Mouse (Mus musculus): ENCODE results near the gene Accsl. TPM values are rescaled to one million over a fixed set of nuclear protein-coding genes. Genes with fewer than 3 reads are reported as not detected.

Gene Accsl
- polyA plus RNA-seq, 1 experiment = 3.2 TPM

DNA sequence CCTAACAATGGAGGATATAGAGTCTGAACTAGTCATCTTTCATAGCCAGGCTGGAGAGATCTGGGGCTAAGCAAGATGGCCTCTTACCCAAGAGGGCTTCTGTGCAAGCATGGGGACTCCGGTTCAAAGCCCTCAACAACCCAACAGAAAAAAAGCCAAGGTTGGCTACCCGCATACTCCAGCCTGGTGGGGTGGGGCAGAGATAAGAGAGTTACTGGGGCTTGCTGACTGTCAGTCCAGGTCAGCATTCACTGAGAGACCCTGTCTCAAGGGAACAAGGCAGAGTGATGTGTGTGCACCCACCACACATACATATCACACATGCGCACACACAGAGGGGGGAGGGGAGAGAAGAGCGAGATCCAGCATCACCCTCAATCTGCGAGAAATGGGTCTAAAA lies 51.2 kb downstream of the Accsl start:
- no peaks in the 10 kb centered on the region for H3K4me1 ChIP-seq (ENCODE audit: control insufficient read depth, insufficient read depth, low read length)
- H3K27ac ChIP-seq (ENCODE audit: control insufficient read depth, insufficient read depth, low read depth, low read length, poor library complexity) = no peak overlapping the region
- no peak overlapping the region for H3K4me3 ChIP-seq (replicated peaks; ENCODE audit: control insufficient read depth, low read depth, low read length)
- TF ChIP-seq CTCF (IDR thresholded peaks at IDR 0.05; ENCODE audit: control insufficient read depth, insufficient read depth, low read length) (no peak), POLR2A (IDR thresholded peaks at IDR 0.05; ENCODE audit: borderline replicate concordance, control insufficient read depth, low read depth, low read length) (no peak)
- WGBS = 84% methylated on average over 5 of the region's 5 CpGs

DNA sequence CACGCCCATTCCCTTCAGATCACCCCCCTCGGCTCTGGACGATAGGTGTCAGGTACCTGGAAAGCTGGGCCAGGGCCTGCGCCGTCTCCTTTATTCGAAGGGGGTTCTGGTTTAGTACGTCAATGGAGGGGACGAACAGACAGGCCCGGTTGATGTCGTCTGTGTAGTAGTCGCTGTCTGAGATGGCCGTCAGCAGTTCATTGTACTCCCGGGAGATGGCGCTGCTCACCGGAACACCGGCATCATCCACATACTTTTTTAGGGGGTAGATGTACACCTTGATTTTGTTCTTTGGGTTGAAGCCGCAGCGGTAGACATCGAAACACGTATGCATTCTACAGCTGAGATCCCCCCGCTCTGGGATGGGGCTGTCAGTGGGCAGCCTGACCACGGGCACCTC lies 55.6 kb downstream of the Accsl start:
- Histone ChIP-seq H3K4me3 (replicated peaks; ENCODE audit: control insufficient read depth, low read depth, low read length) (no peak overlapping the region), H3K27ac (ENCODE audit: control insufficient read depth, insufficient read depth, low read depth, low read length, poor library complexity) (no peak overlapping the region), H3K4me1 (ENCODE audit: control insufficient read depth, insufficient read depth, low read length) (no peaks in the 10 kb centered on the region)
- 93% methylated on average over 22 of the region's 22 CpGs for WGBS
- TF ChIP-seq POLR2A (IDR thresholded peaks at IDR 0.05; ENCODE audit: borderline replicate concordance, control insufficient read depth, low read depth, low read length) (no peak), CTCF (IDR thresholded peaks at IDR 0.05; ENCODE audit: control insufficient read depth, insufficient read depth, low read length) (no peak)

DNA sequence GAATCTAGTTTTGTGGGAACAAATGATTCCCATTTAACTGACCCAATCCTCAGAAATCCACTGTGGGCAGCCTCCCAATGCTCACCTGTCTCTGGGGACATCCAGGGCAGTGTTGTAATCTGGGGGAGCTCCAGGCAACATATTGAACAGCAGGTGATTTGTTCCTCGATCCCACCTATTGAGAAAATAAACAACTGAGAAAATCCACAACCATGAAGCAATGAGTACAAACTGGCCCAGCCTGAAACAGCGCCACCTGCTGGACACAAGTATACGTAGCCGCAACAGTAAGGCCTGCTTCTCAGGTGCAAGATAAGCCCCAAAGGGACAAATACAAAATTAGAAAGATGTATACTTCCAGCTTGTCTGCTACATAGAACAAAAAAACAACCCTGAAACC lies 57.1 kb downstream of the Accsl start:
- 29% methylated on average over 4 of the region's 4 CpGs for WGBS
- no peak overlapping the region for H3K4me3 ChIP-seq (replicated peaks; ENCODE audit: control insufficient read depth, low read depth, low read length)
- no peaks in the 10 kb centered on the region for H3K4me1 ChIP-seq (ENCODE audit: control insufficient read depth, insufficient read depth, low read length)
- TF ChIP-seq CTCF (IDR thresholded peaks at IDR 0.05; ENCODE audit: control insufficient read depth, insufficient read depth, low read length) (peak; percentile 93), POLR2A (IDR thresholded peaks at IDR 0.05; ENCODE audit: borderline replicate concordance, control insufficient read depth, low read depth, low read length) (no peak)
- no peak overlapping the region for H3K27ac ChIP-seq (ENCODE audit: control insufficient read depth, insufficient read depth, low read depth, low read length, poor library complexity)

DNA sequence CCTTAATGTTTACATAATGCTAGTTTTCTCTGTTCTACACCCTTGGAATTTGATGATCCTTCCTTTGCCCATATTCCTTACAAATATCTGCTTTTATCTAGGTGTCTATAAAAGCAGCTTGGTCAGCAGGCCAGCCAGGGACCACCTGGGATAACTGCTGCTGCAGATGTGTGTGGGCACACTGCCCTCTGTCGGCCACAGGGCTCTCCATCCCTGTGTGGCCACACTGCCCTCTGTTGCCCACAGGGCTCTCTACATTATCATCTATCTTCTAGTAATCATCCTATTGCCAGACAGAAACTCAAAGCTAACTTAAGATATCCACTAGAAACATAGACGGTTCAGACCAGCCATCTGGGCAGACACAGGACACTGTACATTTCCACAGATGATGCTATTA lies 59.0 kb downstream of the Accsl start:
- 12% methylated on average over 2 of the region's 2 CpGs for WGBS
- TF ChIP-seq POLR2A (IDR thresholded peaks at IDR 0.05; ENCODE audit: borderline replicate concordance, control insufficient read depth, low read depth, low read length) (no peak), CTCF (IDR thresholded peaks at IDR 0.05; ENCODE audit: control insufficient read depth, insufficient read depth, low read length) (peak; percentile 91)
- no peaks in the 10 kb centered on the region for H3K4me1 ChIP-seq (ENCODE audit: control insufficient read depth, insufficient read depth, low read length)
- H3K27ac ChIP-seq (ENCODE audit: control insufficient read depth, insufficient read depth, low read depth, low read length, poor library complexity) = no peak overlapping the region
- H3K4me3 ChIP-seq (replicated peaks; ENCODE audit: control insufficient read depth, low read depth, low read length) = no peak overlapping the region

DNA sequence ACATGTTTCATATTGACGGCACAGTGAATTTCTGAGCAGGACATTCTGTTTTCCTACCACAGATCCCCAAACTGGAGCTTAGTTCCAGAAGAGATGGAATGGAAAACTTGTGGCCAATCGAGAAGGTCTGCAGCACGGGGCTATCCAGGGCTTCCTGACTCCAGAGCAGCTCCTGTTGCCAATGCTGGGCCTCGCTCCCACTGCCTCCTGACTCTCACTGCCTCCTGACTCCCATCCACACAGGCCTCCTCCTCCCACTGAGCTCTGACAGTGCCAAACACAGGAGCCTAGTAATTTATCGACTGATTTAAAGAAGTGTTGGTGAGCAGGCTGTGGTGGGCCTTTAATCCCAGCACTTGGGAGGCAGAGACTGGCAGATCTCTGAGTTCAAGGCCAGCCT lies 60.9 kb downstream of the Accsl start:
- Histone ChIP-seq H3K4me3 (replicated peaks; ENCODE audit: control insufficient read depth, low read depth, low read length) (no peak overlapping the region), H3K4me1 (ENCODE audit: control insufficient read depth, insufficient read depth, low read length) (no peaks in the 10 kb centered on the region), H3K27ac (ENCODE audit: control insufficient read depth, insufficient read depth, low read depth, low read length, poor library complexity) (no peak overlapping the region)
- TF ChIP-seq POLR2A (IDR thresholded peaks at IDR 0.05; ENCODE audit: borderline replicate concordance, control insufficient read depth, low read depth, low read length) (no peak), CTCF (IDR thresholded peaks at IDR 0.05; ENCODE audit: control insufficient read depth, insufficient read depth, low read length) (no peak)
- 88% methylated on average over 5 of the region's 5 CpGs for WGBS

DNA sequence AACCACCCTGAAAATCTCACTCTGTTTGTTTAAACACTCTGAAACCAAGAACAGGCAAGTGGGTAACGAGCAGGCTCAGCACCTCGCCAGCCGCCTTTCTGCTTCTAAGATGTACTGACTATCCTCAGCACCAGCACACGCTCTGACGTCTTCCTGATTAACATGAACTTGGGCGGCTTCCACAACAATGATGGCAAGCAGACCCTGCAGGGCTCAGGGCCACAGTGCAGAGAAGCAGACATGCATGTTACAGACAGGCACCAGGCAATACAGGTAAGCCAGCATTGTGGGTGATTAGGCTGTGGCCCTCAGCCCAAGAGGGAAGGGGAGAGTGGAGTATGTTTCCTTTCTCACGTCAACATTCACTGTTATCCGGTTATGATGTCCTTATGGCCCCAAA lies 61.5 kb downstream of the Accsl start:
- no peak for TF ChIP-seq POLR2A (IDR thresholded peaks at IDR 0.05; ENCODE audit: borderline replicate concordance, control insufficient read depth, low read depth, low read length)
- TF ChIP-seq CTCF (IDR thresholded peaks at IDR 0.05; ENCODE audit: control insufficient read depth, insufficient read depth, low read length) = no peak

DNA sequence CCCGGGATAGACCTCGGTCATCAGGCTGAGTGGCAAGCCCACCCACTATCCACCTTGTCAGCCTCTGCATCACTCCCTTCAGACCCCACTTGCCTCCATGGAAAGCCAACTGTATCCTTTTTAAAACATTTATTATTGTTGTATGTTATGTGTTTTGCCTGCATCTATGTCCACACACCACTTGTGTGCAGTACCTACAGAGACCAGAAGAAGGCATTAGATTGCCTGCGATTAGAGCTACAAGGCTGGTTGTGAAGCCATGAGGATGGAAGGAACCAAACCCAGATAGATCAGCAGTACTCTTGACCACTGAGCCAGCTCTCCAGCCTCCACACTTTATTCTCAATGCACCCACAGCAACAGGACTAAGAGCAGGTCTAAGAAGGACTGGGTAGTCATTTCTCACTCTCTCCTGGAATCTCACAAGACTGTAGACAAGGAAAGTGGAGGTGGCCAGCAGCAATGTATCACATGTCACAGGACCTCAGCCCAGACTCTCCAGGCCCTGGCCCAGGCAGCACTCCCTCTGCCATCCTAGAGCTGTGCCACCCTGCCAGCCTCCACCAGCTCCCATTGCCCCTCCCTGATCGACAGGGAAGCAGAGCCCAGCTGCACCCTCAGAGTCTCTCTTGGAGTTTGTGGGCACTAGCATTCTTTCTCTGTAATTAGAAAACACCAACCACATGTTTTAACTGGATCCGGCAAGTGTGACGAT lies 62.3 kb downstream of the Accsl start:
- H3K4me1 ChIP-seq (ENCODE audit: control insufficient read depth, insufficient read depth, low read length) = no peaks in the 10 kb centered on the region
- no peak overlapping the region for H3K27ac ChIP-seq (ENCODE audit: control insufficient read depth, insufficient read depth, low read depth, low read length, poor library complexity)
- TF ChIP-seq CTCF (IDR thresholded peaks at IDR 0.05; ENCODE audit: control insufficient read depth, insufficient read depth, low read length) = no peak
- TF ChIP-seq POLR2A (IDR thresholded peaks at IDR 0.05; ENCODE audit: borderline replicate concordance, control insufficient read depth, low read depth, low read length) = no peak
- WGBS = 84% methylated on average over 6 of the region's 6 CpGs
- no peak overlapping the region for H3K4me3 ChIP-seq (replicated peaks; ENCODE audit: control insufficient read depth, low read depth, low read length)

More for the DNA sequence above, 61.5 kb downstream of the Accsl start:
- no peak overlapping the region for H3K27ac ChIP-seq (ENCODE audit: control insufficient read depth, insufficient read depth, low read depth, low read length, poor library complexity)
- 85% methylated on average over 8 of the region's 8 CpGs for WGBS
- H3K4me3 ChIP-seq (replicated peaks; ENCODE audit: control insufficient read depth, low read depth, low read length) = no peak overlapping the region
- H3K4me1 ChIP-seq (ENCODE audit: control insufficient read depth, insufficient read depth, low read length) = no peaks in the 10 kb centered on the region

DNA sequence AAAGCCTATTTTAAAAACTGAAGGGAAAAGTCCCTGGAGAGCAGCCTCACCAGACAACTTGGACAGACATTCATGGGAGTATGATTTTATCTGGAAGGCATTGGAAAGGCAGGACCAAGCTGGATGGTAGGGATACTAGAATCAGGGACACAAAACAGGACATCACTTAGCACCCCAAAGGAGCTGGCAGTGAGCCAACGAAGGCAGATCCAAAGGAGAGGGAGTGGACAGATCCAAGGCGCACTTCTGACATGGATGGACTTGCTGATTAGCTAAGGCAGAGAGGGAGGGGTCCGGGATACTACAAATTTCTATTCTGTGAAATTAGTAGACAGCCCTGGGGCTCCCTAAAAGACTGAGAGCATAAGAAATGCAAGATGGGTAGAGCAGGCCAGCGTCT lies 63.4 kb downstream of the Accsl start:
- no peak for TF ChIP-seq CTCF (IDR thresholded peaks at IDR 0.05; ENCODE audit: control insufficient read depth, insufficient read depth, low read length)
- no peak for TF ChIP-seq POLR2A (IDR thresholded peaks at IDR 0.05; ENCODE audit: borderline replicate concordance, control insufficient read depth, low read depth, low read length)
- 88% methylated on average over 4 of the region's 4 CpGs for WGBS
- H3K4me1 ChIP-seq (ENCODE audit: control insufficient read depth, insufficient read depth, low read length) = no peaks in the 10 kb centered on the region
- H3K4me3 ChIP-seq (replicated peaks; ENCODE audit: control insufficient read depth, low read depth, low read length) = no peak overlapping the region
- no peak overlapping the region for H3K27ac ChIP-seq (ENCODE audit: control insufficient read depth, insufficient read depth, low read depth, low read length, poor library complexity)

Other genes with a start within 250 kb of the Accsl start
- 0.18 and 0.32 TPM in 2 replicates for gene Alx4, start 226.8 kb downstream of the Accsl start, polyA plus RNA-seq (2011; ENCODE audit: insufficient read depth, insufficient read length, low replicate concordance, missing spikeins)
- gene Ext2, start 46.6 kb downstream of the Accsl start, polyA plus RNA-seq (2011; ENCODE audit: insufficient read depth, insufficient read length, low replicate concordance, missing spikeins) = 6.5 and 10.8 TPM in 2 replicates
- 5.9 and 6.3 TPM in 2 replicates for gene Accs, start 19.2 kb downstream of the Accsl start, polyA plus RNA-seq (2011; ENCODE audit: insufficient read depth, insufficient read length, low replicate concordance, missing spikeins)
- 1.6 TPM in 1 of 2 replicates, not detected in the other for gene Gm13889, start 88.0 kb upstream of the Accsl start, polyA plus RNA-seq (2011; ENCODE audit: insufficient read depth, insufficient read length, low replicate concordance, missing spikeins)
- not detected in 2 replicates for gene Gm27027, start 127.2 kb upstream of the Accsl start, polyA plus RNA-seq (2011; ENCODE audit: insufficient read depth, insufficient read length, low replicate concordance, missing spikeins)
- 18.0 and 22.5 TPM in 2 replicates for gene Alkbh3, start 141.7 kb upstream of the Accsl start, polyA plus RNA-seq (2011; ENCODE audit: insufficient read depth, insufficient read length, low replicate concordance, missing spikeins)

All from bone marrow, adult 2 months (tissue).